Mouse (Mus musculus) T-helper 17 cell (primary cell): Measurements from ENCODE around the gene Slc9a3r1.

Source experiments
- in situ Hi-C, 2 experiments: fragments of 300-600 bp; cut with MboI, MseI; formaldehyde crosslinking; loops; 1 replicate in 1 of 2; 2 replicates in 1 of 2; pipeline ENCODE4 v1.15.1; 2025; ENCODE audit warnings: high pct_unique_total_duplicates in 2 of 2

Gene Slc9a3r1

GRCm38 (mm10) chr11:115161578-115162204 lies 1.4 kb upstream of the Slc9a3r1 start:
- in situ Hi-C loops: loop anchor here (5.0 to 10.0 kb wide), 3 partner anchors 36 to 313 kb away; partner anchors contain the start of gene Armc7 (in 1 of the 2)

- in situ Hi-C loops: loop anchor here (5.0 to 10.0 kb wide), 3 partner anchors 35 to 313 kb away; partner anchors contain the start of gene Armc7 (in 1 of the 2)
These were observed 938 bp upstream of the Slc9a3r1 start for GRCm38 (mm10) chr11:115162205-115162601.

DNA sequence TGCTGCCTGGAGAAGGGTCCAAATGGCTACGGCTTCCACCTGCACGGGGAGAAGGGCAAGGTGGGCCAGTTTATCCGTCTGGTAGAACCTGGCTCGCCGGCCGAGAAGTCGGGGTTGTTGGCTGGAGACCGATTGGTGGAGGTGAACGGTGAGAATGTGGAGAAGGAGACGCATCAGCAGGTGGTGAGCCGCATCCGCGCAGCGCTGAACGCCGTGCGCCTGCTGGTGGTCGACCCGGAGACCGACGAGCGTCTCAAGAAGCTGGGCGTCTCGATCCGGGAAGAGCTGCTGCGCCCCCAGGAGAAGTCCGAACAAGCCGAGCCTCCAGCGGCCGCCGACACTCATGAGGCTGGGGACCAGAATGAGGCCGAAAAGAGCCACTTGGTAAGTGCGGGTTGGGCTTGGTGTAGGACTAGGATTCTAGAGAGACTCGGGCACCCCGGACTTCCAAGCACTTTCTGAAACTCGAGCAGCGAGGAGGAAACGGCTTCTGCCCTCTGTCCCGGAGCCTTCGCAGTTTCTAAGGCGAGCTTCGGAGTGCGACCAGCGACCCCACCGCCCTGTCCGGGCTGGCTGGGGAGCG lies 518 bp downstream of the Slc9a3r1 start:
- in situ Hi-C loops: loop anchor here (5.0 to 10.0 kb wide), 3 partner anchors 34 to 311 kb away; partner anchors contain the start of gene Armc7 (in 1 of the 2)

DNA sequence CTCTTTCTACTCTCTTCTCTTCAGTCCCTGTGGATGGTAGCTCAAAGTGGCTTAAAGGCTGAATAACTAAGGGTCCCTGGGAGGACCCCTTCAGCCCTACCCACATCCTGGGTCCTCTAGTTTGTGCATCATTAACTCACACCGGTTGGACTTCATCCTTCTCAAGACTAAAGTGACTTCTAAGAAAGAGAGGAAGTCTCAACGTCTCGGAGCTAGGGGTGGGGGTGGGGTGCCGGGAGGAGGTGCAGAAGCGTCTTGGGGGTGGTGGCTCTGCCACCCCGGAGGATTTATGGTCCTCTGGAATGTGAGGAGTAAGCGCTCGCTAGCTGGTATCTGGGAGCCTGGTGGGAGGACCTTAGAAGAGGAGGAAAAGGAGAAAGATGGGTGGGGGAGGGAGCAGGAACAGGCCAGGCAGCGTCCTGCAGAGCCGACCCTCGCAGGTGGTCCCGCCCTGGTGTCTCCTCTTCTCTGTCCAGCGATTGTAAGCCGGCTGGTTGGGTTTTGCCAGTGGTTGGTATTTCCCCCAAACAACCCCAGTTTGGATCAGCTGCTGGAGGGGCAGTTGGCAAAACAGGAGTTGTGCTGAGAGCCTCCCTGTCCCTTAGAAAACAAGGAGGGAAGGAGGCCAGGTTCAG lies 1.3 kb downstream of the Slc9a3r1 start:
- in situ Hi-C loops: loop anchor here (5.0 to 10.0 kb wide), 3 partner anchors 33 to 310 kb away; partner anchors contain the start of gene Armc7 (in 1 of the 2)

GRCm38 (mm10) chr11:115164976-115165374 lies 1.8 kb downstream of the Slc9a3r1 start:
- in situ Hi-C loops: loop anchor here (5.0 to 10.0 kb wide), 3 partner anchors 32 to 310 kb away; partner anchors contain the start of gene Armc7 (in 1 of the 2)

DNA sequence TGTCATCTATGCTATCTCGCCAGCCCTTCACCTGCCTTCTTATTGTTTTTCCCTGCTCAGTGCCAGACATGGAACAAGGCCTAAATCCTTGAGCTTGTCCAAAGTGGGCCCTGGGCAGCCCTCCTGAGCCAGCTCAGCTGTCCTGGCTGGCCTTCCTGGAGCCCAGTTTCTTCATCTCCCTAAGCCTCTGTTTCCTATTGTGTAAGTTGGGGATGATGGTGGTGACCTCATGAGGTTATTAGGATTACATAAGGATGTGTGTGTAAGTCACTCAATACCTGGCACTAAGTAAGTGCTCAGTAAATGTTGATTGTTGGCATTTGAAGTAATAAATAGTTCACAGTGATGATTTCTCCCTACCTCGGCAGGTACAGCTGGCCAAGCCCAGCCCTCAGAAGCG lies 3.6 kb downstream of the Slc9a3r1 start:
- in situ Hi-C loops: loop anchor here in 1 of 2 experiments (10.0 kb wide), 1 partner anchor 308 kb away; the partner anchor contains the start of gene Armc7

GRCm38 (mm10) chr11:115167631-115168249 lies 4.6 kb downstream of the Slc9a3r1 start:
- in situ Hi-C loops: loop anchor here in 1 of 2 experiments (10.0 kb wide), 1 partner anchor 307 kb away; the partner anchor contains the start of gene Armc7

DNA sequence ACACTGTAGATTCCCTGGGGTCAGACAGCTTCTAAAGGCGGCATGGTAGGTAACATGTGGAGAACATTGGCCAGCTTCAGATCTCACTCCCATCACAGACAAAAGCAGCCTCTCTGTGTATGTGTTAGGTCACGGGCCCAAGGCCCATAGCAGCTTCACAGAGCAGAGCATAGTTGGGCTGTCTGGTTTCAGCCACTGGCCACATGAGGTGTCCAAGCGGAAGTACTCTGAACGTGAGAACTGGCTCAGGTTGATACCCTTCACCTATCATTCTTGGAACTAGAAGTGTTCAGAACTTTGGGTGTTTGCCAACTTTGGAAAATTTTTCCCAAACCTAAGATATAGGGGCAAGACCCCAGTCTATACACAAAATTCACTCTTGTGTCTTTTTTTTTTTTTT lies 6.3 kb downstream of the Slc9a3r1 start:
- in situ Hi-C loops: loop anchor here in 1 of 2 experiments (10.0 kb wide), 1 partner anchor 305 kb away; the partner anchor contains the start of gene Armc7

GRCm38 (mm10) chr11:115171125-115171524 lies 8.0 kb downstream of the Slc9a3r1 start:
- in situ Hi-C loops: no loop called here

- in situ Hi-C loops: no loop called here
These were observed 9.7 kb downstream of the Slc9a3r1 start for GRCm38 (mm10) chr11:115172825-115173287.

DNA sequence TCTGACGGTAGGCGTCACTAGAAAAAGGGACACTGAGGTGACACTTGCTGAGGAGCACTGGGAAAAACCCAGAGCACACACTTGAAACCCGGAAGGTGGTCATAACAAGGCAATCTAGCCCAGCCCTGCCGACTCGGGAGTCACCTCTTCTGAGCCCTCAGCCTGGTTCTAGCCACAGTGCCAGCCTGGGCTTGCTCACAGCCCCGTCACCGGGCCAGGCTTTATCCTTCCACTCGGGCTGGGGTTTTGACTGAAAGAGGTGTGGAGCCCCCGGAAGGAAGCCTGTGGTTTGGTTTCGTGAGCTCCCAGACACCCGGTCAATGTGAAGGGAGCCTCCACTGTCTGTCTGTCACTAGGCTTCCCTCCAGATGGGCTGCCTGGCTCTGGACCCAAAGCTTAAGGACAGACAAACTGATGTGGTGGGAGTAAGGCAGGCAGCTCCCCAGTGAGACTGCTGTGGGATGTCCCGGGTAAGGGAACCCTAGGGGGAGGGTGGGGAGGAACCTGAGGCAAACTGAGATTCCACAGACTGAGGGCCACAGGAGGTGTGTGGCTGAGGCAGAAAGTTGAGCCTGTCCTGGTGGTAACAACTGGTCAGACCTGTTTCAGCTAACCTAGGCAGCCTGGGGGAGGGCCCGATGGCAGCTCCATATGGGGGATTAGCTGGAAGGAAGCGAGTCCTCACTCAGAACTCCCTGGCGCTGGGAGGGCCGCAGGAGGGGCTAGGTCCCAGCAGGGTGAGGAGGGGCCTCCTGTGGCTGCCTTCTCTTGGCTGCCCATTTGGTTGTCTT lies 10.6 kb downstream of the Slc9a3r1 start:
- in situ Hi-C loops: no loop called here

- in situ Hi-C loops: loop anchor here in 1 of 2 experiments (25.0 kb wide), 1 partner anchor 1236 kb away; the partner anchor contains the start of gene Rnf157
These were observed 13.5 kb downstream of the Slc9a3r1 start for GRCm38 (mm10) chr11:115176399-115177190.

- in situ Hi-C loops: loop anchor here in 1 of 2 experiments (25.0 kb wide), 1 partner anchor 1235 kb away; the partner anchor contains the start of gene Rnf157
These were observed 14.5 kb downstream of the Slc9a3r1 start for GRCm38 (mm10) chr11:115177559-115178195.

- in situ Hi-C loops: loop anchor here in 1 of 2 experiments (25.0 kb wide), 1 partner anchor 1234 kb away; the partner anchor contains the start of gene Rnf157
These were observed 15.6 kb downstream of the Slc9a3r1 start for GRCm38 (mm10) chr11:115178766-115179165.

- in situ Hi-C loops: loop anchor here in 1 of 2 experiments (25.0 kb wide), 1 partner anchor 1233 kb away; the partner anchor contains the start of gene Rnf157
These were observed 16.1 kb downstream of the Slc9a3r1 start for GRCm38 (mm10) chr11:115179191-115179590.

DNA sequence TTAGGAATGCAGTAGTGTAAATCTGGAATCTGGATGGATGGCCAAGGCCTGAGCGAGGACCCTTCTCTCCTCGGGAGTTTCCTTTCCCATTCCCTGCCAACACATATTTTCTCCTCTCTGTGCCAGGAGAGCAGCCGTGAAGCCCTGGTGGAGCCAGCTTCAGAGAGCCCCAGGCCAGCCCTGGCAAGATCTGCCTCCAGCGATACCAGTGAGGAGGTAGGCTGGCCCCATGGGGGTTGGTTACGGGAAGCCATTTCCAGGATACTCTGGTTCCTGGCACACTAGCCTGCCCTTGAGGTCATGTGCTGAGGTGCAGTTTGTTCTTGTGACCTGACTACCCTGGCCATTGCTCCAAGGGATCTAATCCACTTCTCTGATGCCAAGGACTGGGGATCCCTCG lies 16.7 kb downstream of the Slc9a3r1 start:
- in situ Hi-C loops: loop anchor here (10.0 to 25.0 kb wide), 2 partner anchors 95 to 1232 kb away; partner anchors contain the start of gene Rnf157 (in 1 of the 2)

DNA sequence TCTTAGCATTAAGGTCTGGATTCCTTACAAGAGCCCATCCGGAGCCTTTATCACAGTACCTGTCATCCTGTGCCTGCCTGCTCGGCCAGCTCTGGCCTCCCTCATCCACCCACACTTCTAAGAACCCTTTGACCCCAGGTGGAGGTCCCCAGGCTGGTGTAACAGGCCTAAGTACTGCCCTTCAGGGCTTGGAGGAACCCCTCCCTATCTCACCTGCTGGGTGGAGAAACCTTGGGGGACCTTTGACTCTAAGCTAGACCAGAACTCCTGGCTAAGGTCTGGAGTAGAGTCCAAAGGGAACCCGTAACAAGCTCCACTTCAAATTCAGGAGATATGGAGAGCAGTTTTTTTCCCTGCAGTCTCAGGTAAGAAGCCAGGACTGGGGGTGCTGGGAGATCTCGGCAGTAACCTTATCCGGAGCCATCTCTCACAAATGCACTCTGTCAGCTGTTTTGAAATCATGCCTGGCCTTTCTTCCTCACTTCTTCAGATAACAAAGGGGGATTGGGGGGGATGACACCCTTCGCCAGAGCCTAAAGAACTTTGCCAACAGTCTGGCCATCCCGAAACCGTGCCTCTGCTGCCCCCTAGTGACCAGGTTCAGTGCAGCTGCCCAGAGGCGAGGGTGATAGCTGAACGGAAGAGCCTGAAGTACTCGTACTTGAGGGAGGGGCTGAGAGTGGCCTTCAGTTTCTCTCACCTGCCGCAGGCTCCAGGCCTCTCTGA lies 18.9 kb downstream of the Slc9a3r1 start:
- in situ Hi-C loops: loop anchor here (10.0 to 25.0 kb wide), 2 partner anchors 97 to 1230 kb away; partner anchors contain the start of gene Rnf157 (in 1 of the 2)

DNA sequence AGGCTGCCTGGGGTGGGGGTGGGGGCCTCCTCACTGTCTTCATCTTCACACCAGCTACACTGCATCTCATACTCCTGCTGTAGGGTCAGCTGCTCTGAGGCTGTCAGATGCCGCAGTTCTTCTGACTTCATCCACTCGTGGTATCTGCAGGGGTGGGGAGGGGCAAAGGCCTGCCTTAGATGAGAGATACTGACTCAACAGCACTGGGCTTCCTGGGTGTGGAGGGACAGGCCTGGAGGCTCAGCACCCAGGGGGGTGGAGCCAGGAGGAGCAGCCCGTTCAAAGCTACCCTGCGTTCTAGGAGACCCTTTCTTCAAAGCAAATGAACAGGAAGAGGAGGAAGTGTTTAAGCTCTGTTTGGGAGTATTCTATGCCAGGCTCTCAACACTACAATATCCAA lies 21.8 kb downstream of the Slc9a3r1 start:
- in situ Hi-C loops: loop anchor here (10.0 to 25.0 kb wide), 2 partner anchors 100 to 1227 kb away; partner anchors contain the start of gene Rnf157 (in 1 of the 2)
